Mouse (Mus musculus): Measurements from ENCODE around the gene E2f2.

DNA sequence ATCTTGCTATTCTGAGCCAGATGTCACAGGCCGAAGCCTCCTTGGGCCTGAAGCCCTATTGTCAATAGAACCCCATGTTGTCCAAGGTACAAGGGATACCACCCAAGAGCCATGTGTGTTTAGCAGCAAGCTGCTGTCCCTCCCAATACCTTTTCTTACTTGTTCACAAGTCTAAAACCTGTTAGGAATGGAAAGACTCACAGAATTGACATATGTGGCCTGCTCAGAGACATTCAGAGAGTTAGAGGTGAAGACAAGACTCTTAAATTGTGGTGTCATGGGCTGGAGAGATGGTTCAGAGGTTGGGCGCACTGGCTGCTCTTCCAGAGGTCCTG is 23.2 kb upstream of the E2f2 start:
- TF ChIP-seq CTCF (IDR thresholded peaks at IDR 0.05; ENCODE audit: borderline replicate concordance, extremely low read depth, insufficient read depth, insufficient read length): no peak
- no peak for TF ChIP-seq POLR2A (IDR thresholded peaks at IDR 0.05; ENCODE audit: borderline replicate concordance, extremely low read depth, insufficient read depth, insufficient read length, poor library complexity, severe bottlenecking)

Measured in brain, embryonic 14.5 days (tissue).